Mouse (Mus musculus) kidney, embryonic 16.5 days (tissue): ENCODE measurements at regions not wholly inside any gene's neighbourhood (a gene's known extent, or its start where the extent isn't known, plus 50 kb on each side); places are given as distances from the start of the nearest gene placed in this dataset.
A peak's percentile ranks its signal among the peaks of the same experiment; 100 is the strongest.

Experiments
- ATAC-seq: fragments of 200-750 bp; cut with Nextera tagmentation; 2 replicates; pipeline ENCODE4 v1.8.0; 2017; ENCODE audit warnings: moderate TSS enrichment; ENCODE audit not compliant: low FRiP score, low TSS enrichment
- H3K27ac ChIP-seq: fragments of 300-500 bp; sonication (generic); 2 replicates; pipeline ENCODE4 v1.5.1; 2014; ENCODE audit warnings: low read length
- H3K27me3 ChIP-seq: fragments of 300-500 bp; sonication (generic); 2 replicates; pipeline ENCODE4 v1.6.1; 2014; ENCODE audit warnings: low read length, control low read depth, mixed read lengths; ENCODE audit not compliant: insufficient read depth
- H3K36me3 ChIP-seq: fragments of 300-500 bp; sonication (generic); 2 replicates; pipeline ENCODE4 v1.6.1; 2014; ENCODE audit warnings: low read length, control low read depth, mixed read lengths; ENCODE audit not compliant: insufficient read depth
- H3K4me1 ChIP-seq: fragments of 300-500 bp; sonication (generic); 2 replicates; pipeline ENCODE4 v1.6.1; 2014; ENCODE audit warnings: low read length, control low read depth, mixed read lengths; ENCODE audit not compliant: insufficient read depth
- H3K4me2 ChIP-seq: fragments of 300-500 bp; sonication (generic); replicated peaks from 2 replicates; pipeline ENCODE4 v1.6.1; 2014; ENCODE audit warnings: low read depth, low read length
- H3K4me3 ChIP-seq: fragments of 300-500 bp; sonication (generic); 2 replicates; pipeline ENCODE4 v1.5.1; 2014; ENCODE audit warnings: mild to moderate bottlenecking, low read length
- H3K9ac ChIP-seq: fragments of 300-500 bp; sonication (generic); replicated peaks from 2 replicates; pipeline ENCODE4 v1.6.1; 2014; ENCODE audit warnings: low read length
- H3K9me3 ChIP-seq: fragments of 300-500 bp; sonication (generic); 2 replicates; pipeline ENCODE4 v1.6.1; 2016; ENCODE audit warnings: low read length, control low read depth
- WGBS: fragments of 180-500 bp; shearing (Covaris S2); extraction: QIAGEN DNeasy Blood & Tissue Kit; methylation state at CpG from one replicate; pipeline ENCODE4 v1.1.7; 2014; 5-methylcytosine and 5-hydroxymethylcytosine counted together

- ATAC-seq, result no peak
- 11% methylated on average over 15 of the region's 15 CpGs for WGBS
- peak overlapping the region; percentile 10 for H3K4me3 ChIP-seq
These were observed 74.6 kb upstream of the Sall4 start for GRCm38 (mm10) chr2:168842261-168842740.

DNA sequence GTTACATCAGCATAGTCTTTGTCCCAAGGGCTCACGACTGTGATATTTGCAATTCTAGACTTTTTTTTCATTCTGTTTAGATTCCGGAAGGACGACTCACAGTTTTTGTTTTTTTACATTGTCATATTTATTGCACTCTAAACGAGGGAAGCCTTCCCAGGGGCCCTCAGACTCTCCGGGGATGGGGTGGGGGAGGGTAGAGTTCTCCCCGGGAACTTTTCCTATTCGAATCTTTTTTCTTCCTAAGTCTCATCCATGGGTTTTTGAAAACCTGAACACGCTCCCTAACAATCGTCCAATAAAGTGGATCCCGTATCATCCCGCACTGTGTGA is 73.9 kb upstream of the Sall4 start:
- no peak overlapping the region for H3K4me3 ChIP-seq
- ATAC-seq, result no peak

More at GRCm38 (mm10) chr2:168842261-168842740, 74.6 kb upstream of the Sall4 start:
- Histone ChIP-seq H3K27ac (no peak overlapping the region), H3K27me3 (peaks cover 78% of the 10 kb centered on the region), H3K9ac (no peak overlapping the region), H3K9me3 (peaks cover 6% of the 10 kb centered on the region; the same call in 1 of the 2 replicates), H3K36me3 (no peaks in the 10 kb centered on the region), H3K4me2 (peak overlapping the region; percentile 4; the same call in 1 of the 2 replicates), H3K4me1 (peaks cover 17% of the 10 kb centered on the region)

DNA sequence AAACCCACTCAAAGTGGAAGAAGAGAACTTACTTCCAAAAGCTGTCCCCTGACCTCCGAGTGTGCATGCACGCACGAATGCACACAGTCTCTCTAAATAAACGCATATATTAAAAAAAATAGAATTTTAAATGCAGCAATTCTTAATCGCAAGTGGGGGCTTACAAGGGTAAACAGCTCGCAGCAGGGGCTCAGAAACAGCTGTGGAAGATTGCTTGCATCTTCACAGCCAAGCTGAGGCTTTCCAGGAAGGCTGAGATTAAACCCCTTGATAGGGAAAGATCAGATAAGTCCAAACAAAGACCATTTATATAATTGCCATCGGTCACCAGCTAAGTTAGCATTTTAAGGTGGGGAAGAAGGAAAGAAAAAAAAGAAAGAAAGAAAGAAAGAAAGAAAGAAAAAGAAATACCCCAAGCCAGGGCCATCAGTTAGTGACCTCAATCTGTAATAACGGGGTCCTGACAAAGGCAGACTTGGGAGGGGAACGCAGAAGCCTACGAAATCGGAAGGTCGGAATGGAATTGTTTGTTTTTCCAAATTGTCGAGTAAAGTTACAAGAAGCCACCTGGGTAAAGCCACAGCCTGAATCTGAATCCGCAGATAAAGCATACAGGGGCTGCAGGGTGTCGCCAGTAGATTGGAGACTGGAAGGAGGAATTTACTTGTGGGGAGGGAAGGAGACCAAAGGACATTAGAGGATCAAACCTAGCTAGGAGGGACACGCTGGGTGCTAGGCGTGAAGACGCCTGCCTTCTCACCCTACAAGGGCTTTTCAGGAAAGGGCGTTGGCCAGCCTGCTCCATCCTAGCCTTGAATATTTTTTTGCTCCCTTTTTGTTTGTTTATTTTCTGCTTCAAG is 73.3 kb upstream of the Sall4 start:
- Histone ChIP-seq H3K36me3 (no peaks in the 10 kb centered on the region), H3K4me3 (no peak overlapping the region), H3K9me3 (peaks cover 6% of the 10 kb centered on the region; the same call in 1 of the 2 replicates), H3K27me3 (peaks cover 81% of the 10 kb centered on the region), H3K9ac (no peak overlapping the region), H3K4me1 (peaks cover 17% of the 10 kb centered on the region), H3K4me2 (no peak overlapping the region), H3K27ac (no peak overlapping the region)
- ATAC-seq, result no peak
- 5% methylated on average over 19 of the region's 19 CpGs for WGBS

More for the DNA sequence above, 73.9 kb upstream of the Sall4 start:
- Histone ChIP-seq H3K4me1 (peaks cover 17% of the 10 kb centered on the region), H3K9ac (no peak overlapping the region), H3K27me3 (peaks cover 81% of the 10 kb centered on the region), H3K27ac (no peak overlapping the region), H3K9me3 (peaks cover 6% of the 10 kb centered on the region; the same call in 1 of the 2 replicates), H3K4me2 (peak overlapping the region; percentile 4; the same call in 1 of the 2 replicates), H3K36me3 (no peaks in the 10 kb centered on the region)
- 2% methylated on average over 11 of the region's 11 CpGs for WGBS

DNA sequence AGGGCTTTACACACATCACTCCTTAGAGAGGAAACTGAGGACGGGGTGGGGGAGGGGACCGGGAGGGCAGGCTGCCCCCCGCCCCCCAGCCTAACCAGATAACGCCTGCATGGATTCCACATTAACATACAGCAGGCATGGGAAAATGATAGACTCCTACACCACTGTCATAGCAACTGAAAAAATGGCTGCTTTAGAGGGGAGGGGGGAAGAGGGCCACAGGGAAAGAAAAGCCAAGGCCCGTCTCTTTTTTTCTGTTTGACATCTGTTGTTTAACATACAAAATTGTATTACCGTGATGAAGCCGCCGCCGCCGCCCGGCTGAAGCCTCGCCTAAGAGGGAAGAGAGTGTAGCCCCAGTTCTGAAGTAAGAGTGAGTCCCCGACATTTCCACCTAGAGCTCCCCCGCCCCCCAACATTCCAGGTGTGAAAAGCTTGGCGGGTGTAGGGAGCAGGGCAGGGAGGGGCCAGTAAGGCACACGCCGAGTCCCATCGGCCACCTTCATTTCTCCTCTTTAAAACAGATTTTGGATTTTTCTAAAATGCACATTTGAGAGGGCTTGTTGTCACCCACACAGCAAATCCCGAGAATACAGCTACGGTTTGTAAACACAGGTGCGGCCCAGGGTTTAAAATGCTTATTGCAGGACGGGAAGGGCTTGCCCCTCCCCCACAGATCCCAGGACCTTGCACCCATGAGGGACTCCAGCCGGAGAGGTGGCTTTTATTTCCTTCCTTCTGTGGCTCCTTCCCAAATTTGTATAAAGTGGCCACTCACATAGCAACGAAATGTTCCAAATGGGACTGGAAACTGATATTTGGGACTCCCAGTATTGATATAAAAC is 72.3 kb upstream of the Sall4 start:
- H3K27ac ChIP-seq, result no peak overlapping the region
- H3K27me3 ChIP-seq, result peaks cover 78% of the 10 kb centered on the region
- H3K9me3 ChIP-seq, result peaks cover 6% of the 10 kb centered on the region; the same call in 1 of the 2 replicates
- no peak for ATAC-seq
- 2% methylated on average over 24 of the region's 24 CpGs for WGBS
- peaks cover 17% of the 10 kb centered on the region for H3K4me1 ChIP-seq
- H3K4me3 ChIP-seq, result peak overlapping the region; percentile 1; the same call in 1 of the 2 replicates
- H3K36me3 ChIP-seq, result no peaks in the 10 kb centered on the region
- no peak overlapping the region for H3K9ac ChIP-seq
- H3K4me2 ChIP-seq, result no peak overlapping the region; the same call in 1 of the 2 replicates

GRCm38 (mm10) chr2:168839221-168839620 is 71.5 kb upstream of the Sall4 start:
- ATAC-seq, result no peak
- Histone ChIP-seq H3K4me1 (peaks cover 17% of the 10 kb centered on the region), H3K4me2 (no peak overlapping the region), H3K9me3 (peaks cover 6% of the 10 kb centered on the region; the same call in 1 of the 2 replicates), H3K27ac (no peak overlapping the region), H3K9ac (no peak overlapping the region), H3K27me3 (peaks cover 74% of the 10 kb centered on the region), H3K36me3 (no peaks in the 10 kb centered on the region), H3K4me3 (no peak overlapping the region)
- WGBS, result 21% methylated on average over 6 of the region's 6 CpGs

GRCm38 (mm10) chr2:168838681-168839080 is 70.9 kb upstream of the Sall4 start:
- no peak overlapping the region for H3K4me2 ChIP-seq
- ATAC-seq, result no peak
- H3K4me3 ChIP-seq, result no peak overlapping the region
- peaks cover 69% of the 10 kb centered on the region for H3K27me3 ChIP-seq
- H3K9me3 ChIP-seq, result peaks cover 6% of the 10 kb centered on the region; the same call in 1 of the 2 replicates
- H3K9ac ChIP-seq, result no peak overlapping the region
- H3K36me3 ChIP-seq, result no peaks in the 10 kb centered on the region
- peaks cover 17% of the 10 kb centered on the region for H3K4me1 ChIP-seq
- H3K27ac ChIP-seq, result no peak overlapping the region
- 8% methylated on average over 12 of the region's 12 CpGs for WGBS

DNA sequence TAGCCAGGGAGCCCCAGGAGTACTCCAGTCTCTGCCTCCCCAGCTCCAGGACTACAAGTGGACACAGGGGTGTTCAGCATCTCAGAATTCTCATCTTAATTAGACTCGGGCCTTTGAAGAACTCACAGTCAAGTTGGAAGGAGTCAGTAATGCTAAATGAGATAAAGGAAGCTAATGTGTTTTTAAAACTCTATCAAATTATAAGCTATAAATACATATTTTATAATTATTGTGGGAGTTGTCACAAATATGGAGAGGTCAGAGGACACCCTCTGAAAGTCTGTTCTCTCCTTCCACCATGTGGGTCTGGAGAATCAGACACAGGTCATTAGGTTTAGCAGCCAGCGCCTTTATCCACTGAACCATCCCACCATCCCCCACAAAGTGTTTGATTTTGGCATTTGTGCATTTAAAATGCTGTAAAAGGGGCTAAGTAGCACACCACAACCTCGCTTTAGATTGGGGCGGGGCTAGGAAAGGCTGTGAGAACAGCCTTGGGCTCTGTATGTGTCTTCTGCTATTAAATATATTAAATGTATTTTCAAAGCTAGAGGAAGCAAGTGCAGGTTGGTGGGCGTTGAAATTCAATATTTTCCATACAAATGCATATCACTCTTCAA is 70.3 kb upstream of the Sall4 start:
- Histone ChIP-seq H3K4me2 (no peak overlapping the region), H3K4me3 (no peak overlapping the region), H3K9me3 (peaks cover 4% of the 10 kb centered on the region; the same call in 1 of the 2 replicates), H3K36me3 (no peaks in the 10 kb centered on the region), H3K27ac (no peak overlapping the region), H3K9ac (no peak overlapping the region), H3K27me3 (peaks cover 68% of the 10 kb centered on the region), H3K4me1 (peaks cover 17% of the 10 kb centered on the region)
- WGBS, result 31% methylated on average over 5 of the region's 5 CpGs
- no peak for ATAC-seq

GRCm38 (mm10) chr2:168834771-168835170 is 67.0 kb upstream of the Sall4 start:
- Histone ChIP-seq H3K4me2 (no peak overlapping the region), H3K9ac (no peak overlapping the region), H3K27ac (no peak overlapping the region), H3K4me1 (peaks cover 3% of the 10 kb centered on the region), H3K9me3 (no peaks in the 10 kb centered on the region), H3K27me3 (peaks cover 57% of the 10 kb centered on the region), H3K4me3 (no peak overlapping the region), H3K36me3 (no peaks in the 10 kb centered on the region)
- no peak for ATAC-seq
- WGBS, result 95% methylated on average over 3 of the region's 3 CpGs

- peak overlapping the region; percentile 11 for H3K4me2 ChIP-seq
- no peaks in the 10 kb centered on the region for H3K4me1 ChIP-seq
- no peak for ATAC-seq
- WGBS, result 8% methylated on average over 14 of the region's 14 CpGs
- no peak overlapping the region for H3K9ac ChIP-seq
- peaks cover 33% of the 10 kb centered on the region for H3K27me3 ChIP-seq
- no peaks in the 10 kb centered on the region for H3K9me3 ChIP-seq
- 0 out of 2 replicates have a peak overlapping the region, but pooled peaks have one; percentile 10 for H3K4me3 ChIP-seq
- no peak overlapping the region for H3K27ac ChIP-seq
- no peaks in the 10 kb centered on the region for H3K36me3 ChIP-seq
These were observed 64.0 kb upstream of the Sall4 start for GRCm38 (mm10) chr2:168831740-168832139.
